Mouse (Mus musculus): ENCODE measurements around the gene Ncoa4. TPM values are rescaled to one million over a fixed set of nuclear protein-coding genes. Genes with fewer than 3 reads are reported as not detected.

The Ncoa4 gene
- total RNA-seq, 1 experiment: 89.6 TPM

DNA sequence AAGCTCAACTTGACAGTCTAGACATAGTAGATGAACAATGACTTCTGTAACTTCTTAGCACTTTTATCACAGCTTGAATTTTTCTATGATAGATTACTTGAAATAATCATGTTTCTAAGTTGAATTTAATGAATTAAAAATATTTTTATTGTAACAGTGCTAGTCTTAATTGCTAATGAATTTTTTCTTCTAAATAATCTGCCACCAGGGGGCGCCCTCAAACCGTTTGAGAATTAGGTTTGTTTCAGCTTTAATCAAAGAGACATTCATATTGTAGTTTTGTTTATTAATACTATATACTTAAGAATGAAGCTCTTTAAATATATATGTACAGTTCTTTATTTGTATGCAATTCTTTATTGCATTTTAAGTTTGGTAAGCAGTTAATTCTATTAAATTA lies 69.3 kb downstream of the Ncoa4 start:
- H3K9me3 ChIP-seq (ENCODE audit: control insufficient read depth, insufficient read depth, low read depth, low read length): no peaks in the 10 kb centered on the region
- peak; percentile 38 for DNase-seq (ENCODE audit: low read depth, low spot score)
- TF ChIP-seq ZNF384 (IDR thresholded peaks at IDR 0.05; ENCODE audit: low read depth, low read length): no peak
- TF ChIP-seq ZC3H11A (IDR thresholded peaks at IDR 0.05; ENCODE audit: borderline replicate concordance, low read depth, low read length): no peak
- no peak for TF ChIP-seq MAFK (IDR thresholded peaks at IDR 0.05; ENCODE audit: insufficient read depth, low read depth, low read length)
- no peaks in the 10 kb centered on the region for H3K4me1 ChIP-seq (ENCODE audit: control insufficient read depth in 2 of 2, insufficient read depth in 2 of 2, low read length in 2 of 2, poor library complexity in 1 of 2)
- no peak overlapping the region for H3K27ac ChIP-seq (ENCODE audit: insufficient read depth, low read depth, low read length, poor library complexity, severe bottlenecking)
- H3K36me3 ChIP-seq (ENCODE audit: control insufficient read depth, insufficient read depth, low read length, poor library complexity, severe bottlenecking): 0 out of 2 replicates have a peak, but pooled peaks cover 3% of the 10 kb centered on the region
- H3K9ac ChIP-seq (ENCODE audit: insufficient read depth, low read depth, low read length, poor library complexity, severe bottlenecking): no peak overlapping the region
- in situ Hi-C loops (cut with MboI; ENCODE audit: low sequenced_read_pairs in 2 of 2, unreplicated experiment in 2 of 2): no loop called here
- H3K4me3 ChIP-seq (ENCODE audit: insufficient read depth in 1 of 2, low read depth in 1 of 2, low read length in 2 of 2, poor library complexity in 1 of 2, severe bottlenecking in 1 of 2): no peak overlapping the region

Other genes with a start within 250 kb of the Ncoa4 start
- 0.05 TPM in 1 of 2 replicates, not detected in the other for gene Galnt15, start 130.9 kb upstream of the Ncoa4 start, total RNA-seq (2012; rRNA removed)
- gene Oxnad1, start 74.5 kb upstream of the Ncoa4 start, total RNA-seq (2012; rRNA removed): 44.0 and 45.7 TPM in 2 replicates
- 52.4 and 75.8 TPM in 2 replicates for gene Dph3, start 74.1 kb upstream of the Ncoa4 start, total RNA-seq (2012; rRNA removed)
- not detected in 2 replicates for gene Msmb, start 17.8 kb upstream of the Ncoa4 start, total RNA-seq (2012; rRNA removed)
- 400 and 428 TPM in 2 replicates for gene Timm23, start 42.0 kb downstream of the Ncoa4 start, total RNA-seq (2012; rRNA removed)
- gene Parg, start 42.1 kb downstream of the Ncoa4 start, total RNA-seq (2012; rRNA removed): 54.2 and 56.9 TPM in 2 replicates
- gene Ogdhl, start 162.2 kb downstream of the Ncoa4 start, total RNA-seq (2012; rRNA removed): 46.6 and 77.5 TPM in 2 replicates
- 0.58 TPM in 1 of 2 replicates, not detected in the other for gene 1700024G13Rik, start 228.5 kb downstream of the Ncoa4 start, total RNA-seq (2012; rRNA removed)